Mouse (Mus musculus) common myeloid progenitor, adult 5-6 weeks (primary cell): Measurements from ENCODE around the gene Ryk. TPM values are rescaled to one million over a fixed set of nuclear protein-coding genes. Genes with fewer than 3 reads are reported as not detected.

Source experiments
- ATAC-seq: replicated peaks from 2 replicates; pipeline ENCODE4 v1.8.0; 2016; ENCODE audit warnings: low read depth, mild to moderate bottlenecking, moderate TSS enrichment, inconsistent platforms; ENCODE audit not compliant: poor library complexity, severe bottlenecking
- total RNA-seq: library from RNA; stranded (forward); fragments of 200-1000, 187-1606 nt; gene quantifications from 2 replicates; pipeline ENCODE4 v1.2.3, GENCODE M21; 2017

Gene Ryk
- total RNA-seq, 1 experiment from 2014 or later, result 8.8 TPM

- ATAC-seq, result no peak
Measured at GRCm38 (mm10) chr9:102892480-102893355, 58.0 kb downstream of the Ryk start.

- ATAC-seq, result no peak
Measured at GRCm38 (mm10) chr9:102893356-102893870, 58.7 kb downstream of the Ryk start.

GRCm38 (mm10) chr9:102899916-102900315 is 65.2 kb downstream of the Ryk start:
- ATAC-seq, result no peak

GRCm38 (mm10) chr9:102902308-102902707 is 67.6 kb downstream of the Ryk start:
- ATAC-seq, result no peak

GRCm38 (mm10) chr9:102904952-102905351 is 70.2 kb downstream of the Ryk start:
- ATAC-seq, result no peak

- ATAC-seq, result no peak
Measured at GRCm38 (mm10) chr9:102906781-102907180, 72.1 kb downstream of the Ryk start.

GRCm38 (mm10) chr9:102907521-102908246 is 73.0 kb downstream of the Ryk start:
- no peak for ATAC-seq

GRCm38 (mm10) chr9:102911526-102911925 is 76.8 kb downstream of the Ryk start:
- ATAC-seq, result no peak

GRCm38 (mm10) chr9:102912516-102913035 is 77.9 kb downstream of the Ryk start:
- no peak for ATAC-seq

- 0 out of 2 replicates have a peak, but pooled peaks have one; percentile 54 for ATAC-seq
Measured at GRCm38 (mm10) chr9:102913597-102913996, 78.9 kb downstream of the Ryk start.

- ATAC-seq, result no peak
Measured at GRCm38 (mm10) chr9:102914583-102914982, 79.9 kb downstream of the Ryk start.

- no peak for ATAC-seq
Measured at GRCm38 (mm10) chr9:102915292-102915854, 80.7 kb downstream of the Ryk start.

GRCm38 (mm10) chr9:102916076-102916475 is 81.4 kb downstream of the Ryk start:
- ATAC-seq, result no peak

- ATAC-seq, result no peak
Measured at GRCm38 (mm10) chr9:102917532-102918129, 82.9 kb downstream of the Ryk start.

GRCm38 (mm10) chr9:102919486-102919885 is 84.8 kb downstream of the Ryk start:
- ATAC-seq, result no peak

GRCm38 (mm10) chr9:102921791-102922190 is 87.1 kb downstream of the Ryk start:
- no peak for ATAC-seq

- no peak for ATAC-seq
Measured at GRCm38 (mm10) chr9:102922866-102923434, 88.2 kb downstream of the Ryk start.

- ATAC-seq, result no peak
Measured at GRCm38 (mm10) chr9:102923836-102924235, 89.1 kb downstream of the Ryk start.

GRCm38 (mm10) chr9:102924627-102925316 is 90.1 kb downstream of the Ryk start:
- ATAC-seq, result no peak
